Mouse (Mus musculus): ENCODE results near the gene Prpf8. TPM values are rescaled to one million over a fixed set of nuclear protein-coding genes. Genes with fewer than 3 reads are reported as not detected.
A peak's percentile ranks its signal among the peaks of the same experiment; 100 is the strongest.

Prpf8 gene
- total and polyA plus RNA-seq, 3 experiments: 187 to 345 (median 246) TPM

GRCm38 (mm10) chr11:75508904-75509303 lies 22.3 kb downstream of the Prpf8 start:
- no peak for TF ChIP-seq EP300 (IDR thresholded peaks at IDR 0.05; ENCODE audit: low read length)
- no peak for TF ChIP-seq GABPA (IDR thresholded peaks at IDR 0.05; ENCODE audit: insufficient replicate concordance, low read depth, low read length)
- no peak for TF ChIP-seq USF2 (conservative IDR thresholded peaks at IDR 0.05; ENCODE audit: low read depth, low read length)
- TF ChIP-seq MAFK (IDR thresholded peaks at IDR 0.05; ENCODE audit: insufficient replicate concordance, low read length): no peak
- no peak for TF ChIP-seq RCOR1 (conservative IDR thresholded peaks at IDR 0.05; ENCODE audit: low read depth, low read length)
- no peak for TF ChIP-seq IRF4 (IDR thresholded peaks at IDR 0.05; ENCODE audit: low read depth, low read length)
- no peak for TF ChIP-seq CTCF (conservative IDR thresholded peaks at IDR 0.05 in 1 of 2, IDR thresholded peaks at IDR 0.05 in 1 of 2; ENCODE audit: low read depth in 2 of 2, low read length in 2 of 2)
- TF ChIP-seq TCF12 (IDR thresholded peaks at IDR 0.05; ENCODE audit: low read depth, low read length): no peak
- Histone ChIP-seq H3K36me3 (replicated peaks in 1 of 2; ENCODE audit: control insufficient read depth in 1 of 2, insufficient read depth in 1 of 2, low read length in 1 of 2) (peaks cover 85 to 95% of the 10 kb centered on the region in 2 experiments), H3K27me3 (replicated peaks) (no peaks in the 10 kb centered on the region), H3K9me3 (replicated peaks; ENCODE audit: low read length) (peaks cover 7% of the 10 kb centered on the region), H3K4me1 (ENCODE audit: control insufficient read depth in 1 of 2, insufficient read depth in 2 of 2) (no peaks in the 10 kb centered on the region), H3K79me2 (replicated peaks; ENCODE audit: control insufficient read depth, extremely low read depth, insufficient read depth, poor library complexity, severe bottlenecking) (no peaks in the 10 kb centered on the region), H3K9ac (ENCODE audit: insufficient read depth, low read depth) (no peak overlapping the region), H3K4me2 (ENCODE audit: insufficient read depth, low read depth, poor library complexity, severe bottlenecking) (no peak overlapping the region), H3K4me3 (replicated peaks in 1 of 3; ENCODE audit: low read depth in 2 of 3, low read length in 2 of 3, poor library complexity in 1 of 3) (no peak overlapping the region), H3K27ac (ENCODE audit: insufficient read depth, low read depth) (no peak overlapping the region)
- in situ Hi-C loops (cut with MboI; ENCODE audit: low pct_ligation_motif_present, low pct_unique_long_range_greater_than_20kb, low sequenced_read_pairs) (no loop called here), dilution Hi-C loops (cut with MboI; ENCODE audit: extremely low pct_ligation_motif_present, extremely low pct_unique_long_range_greater_than_20kb, low sequenced_read_pairs) (no loop called here)
- DNase-seq (ENCODE audit: extremely low read depth): no peak

GRCm38 (mm10) chr11:75509741-75510626 lies 23.4 kb downstream of the Prpf8 start, which contains the start of gene Rilp:
Rilp (plus strand) TSS chr11:75510094.
- H3K36me3 ChIP-seq (replicated peaks in 1 of 2; ENCODE audit: control insufficient read depth in 1 of 2, insufficient read depth in 1 of 2, low read length in 1 of 2): peaks cover 79 to 95% of the 10 kb centered on the region in 2 experiments
- H3K27ac ChIP-seq (ENCODE audit: insufficient read depth, low read depth): no peak within 1 kb of the TSS
- TF ChIP-seq SIN3A (IDR thresholded peaks at IDR 0.05; ENCODE audit: low read length) (0 out of 2 replicates have a peak, but pooled peaks have one; percentile 38), TCF12 (IDR thresholded peaks at IDR 0.05; ENCODE audit: low read depth, low read length) (no peak)
- H3K9me3 ChIP-seq (replicated peaks; ENCODE audit: low read length): peaks cover 7% of the 10 kb centered on the region
- dilution Hi-C loops (cut with MboI; ENCODE audit: extremely low pct_ligation_motif_present, extremely low pct_unique_long_range_greater_than_20kb, low sequenced_read_pairs): no loop called here
- no peak within 1 kb of the TSS for H3K4me3 ChIP-seq (replicated peaks in 1 of 3; ENCODE audit: low read depth in 2 of 3, low read length in 2 of 3, poor library complexity in 1 of 3)
- no peak for DNase-seq (ENCODE audit: extremely low read depth)
- H3K4me2 ChIP-seq (ENCODE audit: insufficient read depth, low read depth, poor library complexity, severe bottlenecking): no peak within 1 kb of the TSS
- in situ Hi-C loops (cut with MboI; ENCODE audit: low pct_ligation_motif_present, low pct_unique_long_range_greater_than_20kb, low sequenced_read_pairs): no loop called here
- H3K27me3 ChIP-seq (replicated peaks): no peaks in the 10 kb centered on the region
- H3K79me2 ChIP-seq (replicated peaks; ENCODE audit: control insufficient read depth, extremely low read depth, insufficient read depth, poor library complexity, severe bottlenecking): no peaks in the 10 kb centered on the region
- H3K4me1 ChIP-seq (ENCODE audit: control insufficient read depth in 1 of 2, insufficient read depth in 2 of 2): no peaks in the 10 kb centered on the region
- no peak within 1 kb of the TSS for H3K9ac ChIP-seq (ENCODE audit: insufficient read depth, low read depth)

GRCm38 (mm10) chr11:75510627-75510993 lies 24.0 kb downstream of the Prpf8 start:
- Histone ChIP-seq H3K9ac (ENCODE audit: insufficient read depth, low read depth) (no peak overlapping the region), H3K27me3 (replicated peaks) (no peaks in the 10 kb centered on the region), H3K4me3 (replicated peaks in 1 of 3; ENCODE audit: low read depth in 2 of 3, low read length in 2 of 3, poor library complexity in 1 of 3) (no peak overlapping the region), H3K36me3 (replicated peaks in 1 of 2; ENCODE audit: control insufficient read depth in 1 of 2, insufficient read depth in 1 of 2, low read length in 1 of 2) (peaks cover 81 to 95% of the 10 kb centered on the region in 2 experiments), H3K4me1 (ENCODE audit: control insufficient read depth in 1 of 2, insufficient read depth in 2 of 2) (no peaks in the 10 kb centered on the region), H3K9me3 (replicated peaks; ENCODE audit: low read length) (peaks cover 7% of the 10 kb centered on the region), H3K27ac (ENCODE audit: insufficient read depth, low read depth) (no peak overlapping the region), H3K79me2 (replicated peaks; ENCODE audit: control insufficient read depth, extremely low read depth, insufficient read depth, poor library complexity, severe bottlenecking) (no peaks in the 10 kb centered on the region), H3K4me2 (ENCODE audit: insufficient read depth, low read depth, poor library complexity, severe bottlenecking) (no peak overlapping the region)
- TF ChIP-seq POLR2AphosphoS2 (IDR thresholded peaks at IDR 0.05; ENCODE audit: low read depth, low read length): no peak; the same call in 1 of the 2 replicates
- no peak for TF ChIP-seq KAT2A (IDR thresholded peaks at IDR 0.05; ENCODE audit: insufficient replicate concordance, low read length)
- no peak for TF ChIP-seq JUN (IDR thresholded peaks at IDR 0.05; ENCODE audit: insufficient read depth, low read depth, low read length)
- TF ChIP-seq RAD21 (IDR thresholded peaks at IDR 0.05; ENCODE audit: low read depth, low read length): peak; percentile 20
- no peak for TF ChIP-seq ZMIZ1 (IDR thresholded peaks at IDR 0.05; ENCODE audit: low read depth, low read length)
- TF ChIP-seq CTCF (conservative IDR thresholded peaks at IDR 0.05 in 1 of 2, IDR thresholded peaks at IDR 0.05 in 1 of 2; ENCODE audit: low read depth in 2 of 2, low read length in 2 of 2): peak in 1 of 2 experiments; percentile 65; a peak in 2 of 4 replicates
- TF ChIP-seq ELF1 (IDR thresholded peaks at IDR 0.05; ENCODE audit: low read depth, low read length): no peak
- TF ChIP-seq MAFK (IDR thresholded peaks at IDR 0.05; ENCODE audit: insufficient replicate concordance, low read length): no peak
- peak; percentile 52 for TF ChIP-seq SMC3 (IDR thresholded peaks at IDR 0.05; ENCODE audit: low read depth, low read length)
- TF ChIP-seq USF1 (IDR thresholded peaks at IDR 0.05; ENCODE audit: low read depth, low read length): no peak
- TF ChIP-seq E2F4 (IDR thresholded peaks at IDR 0.05; ENCODE audit: insufficient replicate concordance, low read depth, low read length): no peak
- 0 out of 2 replicates have a peak, but pooled peaks have one; percentile 6 for TF ChIP-seq SIN3A (IDR thresholded peaks at IDR 0.05; ENCODE audit: low read length)
- 0 out of 2 replicates have a peak, but pooled peaks have one; percentile 23 for TF ChIP-seq MAZ (IDR thresholded peaks at IDR 0.05; ENCODE audit: low read depth, low read length)
- in situ Hi-C loops (cut with MboI; ENCODE audit: low pct_ligation_motif_present, low pct_unique_long_range_greater_than_20kb, low sequenced_read_pairs) (no loop called here), dilution Hi-C loops (cut with MboI; ENCODE audit: extremely low pct_ligation_motif_present, extremely low pct_unique_long_range_greater_than_20kb, low sequenced_read_pairs) (no loop called here)
- peak; percentile 71 for DNase-seq (ENCODE audit: extremely low read depth)

All from CH12.LX (cell line).